Mouse (Mus musculus) Patski (cell line): ENCODE measurements around the gene Nub1. TPM values are rescaled to one million over a fixed set of nuclear protein-coding genes. Genes with fewer than 3 reads are reported as not detected.
"Not testable (repeated sequence)": the region's sequence is repeated elsewhere in the genome, so short reads cannot be mapped to it uniquely, and the experiment has no call there.

ENCODE experiments used
- ATAC-seq: fragments of 100-300 bp; one replicate; pipeline ENCODE4 v1.8.0; 2021
- CTCF ChIA-PET: fragments of 350-600 bp; sonication (Branson Sonifier 250); formaldehyde crosslinking; loops from one replicate; lab custom pipeline; 2022; ENCODE audit warnings: inconsistent platforms; lab: Charles Lee
- POLR2A ChIA-PET: fragments of 350-600 bp; sonication (Branson Sonifier 250); formaldehyde crosslinking; loops from one replicate; lab custom pipeline; 2022; ENCODE audit warnings: antibody characterized with exemption, inconsistent platforms; lab: Charles Lee
- DNase-seq: peaks from one replicate; pipeline ENCODE4 v3.0.0-alpha.2; 2011; ENCODE audit warnings: low read depth, low spot score
- H3K27me3 ChIP-seq: fragments of 371-371 bp; one replicate; pipeline ENCODE4 v1.5.1; 2021
- CTCF ChIP-seq: fragments of 100-300 bp; IDR thresholded peaks from one replicate; pipeline ENCODE4 v1.5.1; 2021
- in situ Hi-C: fragments of 300-500 bp; cut with MboI; formaldehyde crosslinking; loops from 3 replicates; pipeline ENCODE4 v1.11.1; 2018; ENCODE audit warnings: low pct_unique_long_range_greater_than_20kb, mixed read lengths
- polyA plus RNA-seq: library from polyadenylated mRNA; unstranded; gene quantifications from one replicate; pipeline ENCODE4 v1.2.3, GENCODE M21; 2021

Nub1 gene
- polyA plus RNA-seq, 1 experiment from 2014 or later: 85.2 TPM

- DNase-seq (no peak), ATAC-seq (no peak)
- ChIA-PET POLR2A (interaction anchor here (1.0 kb wide), 1 partner anchor 61 kb away, joined by 4 read pairs; no protein-coding TSS in a partner anchor), CTCF (interaction anchor here (0.8 to 1.2 kb wide), 3 partner anchors 11 to 33 kb away, joined by 3 read pairs; no protein-coding TSS in a partner anchor)
- no peak for TF ChIP-seq CTCF
- H3K27me3 ChIP-seq: peaks cover 5% of the 10 kb centered on the region
- in situ Hi-C loops: loop anchor here (10.0 kb wide), 1 partner anchor 138 kb away; no protein-coding TSS in a partner anchor
Observed at GRCm38 (mm10) chr5:24652780-24653179, 32.6 kb upstream of the Nub1 start.

GRCm38 (mm10) chr5:24654491-24654890 lies 30.8 kb upstream of the Nub1 start:
- H3K27me3 ChIP-seq: peaks cover 2% of the 10 kb centered on the region
- in situ Hi-C loops: loop anchor here (10.0 kb wide), 1 partner anchor 140 kb away; no protein-coding TSS in a partner anchor
- CTCF ChIA-PET: no interaction called here
- POLR2A ChIA-PET: no interaction called here
- TF ChIP-seq CTCF: no peak
- DNase-seq (no peak), ATAC-seq (no peak)

GRCm38 (mm10) chr5:24657113-24657512 lies 28.2 kb upstream of the Nub1 start:
- no peak for TF ChIP-seq CTCF
- no peak for ATAC-seq
- H3K27me3 ChIP-seq: no peaks in the 10 kb centered on the region
- in situ Hi-C loops: loop anchor here (10.0 kb wide), 1 partner anchor 142 kb away; no protein-coding TSS in a partner anchor
- no peak for DNase-seq
- CTCF ChIA-PET: no interaction called here
- POLR2A ChIA-PET: no interaction called here

- ChIA-PET CTCF (no interaction called here), POLR2A (no interaction called here)
- ATAC-seq (no peak), DNase-seq (no peak)
- no peaks in the 10 kb centered on the region for H3K27me3 ChIP-seq
- in situ Hi-C loops: loop anchor here (10.0 kb wide), 1 partner anchor 145 kb away; no protein-coding TSS in a partner anchor
- no peak for TF ChIP-seq CTCF
Observed at GRCm38 (mm10) chr5:24659708-24660423, 25.5 kb upstream of the Nub1 start.

GRCm38 (mm10) chr5:24661457-24661856 lies 23.9 kb upstream of the Nub1 start:
- no peak for TF ChIP-seq CTCF
- ATAC-seq (no peak), DNase-seq (no peak)

GRCm38 (mm10) chr5:24674238-24674637 lies 11.1 kb upstream of the Nub1 start:
- H3K27me3 ChIP-seq: peaks cover 4% of the 10 kb centered on the region
- ATAC-seq (peak; percentile 44), DNase-seq (no peak)
- in situ Hi-C loops: loop anchor here (5.0 kb wide), 2 partner anchors 108 to 333 kb away; no protein-coding TSS in a partner anchor
- POLR2A ChIA-PET: no interaction called here
- peak; percentile 85 for TF ChIP-seq CTCF
- CTCF ChIA-PET: interaction anchor here (1.2 to 1.6 kb wide), 2 partner anchors 106 to 336 kb away, joined by 3 to 5 read pairs; no protein-coding TSS in a partner anchor

More at GRCm38 (mm10) chr5:24661457-24661856, 23.9 kb upstream of the Nub1 start:
- in situ Hi-C loops: no loop called here
- POLR2A ChIA-PET: no interaction called here
- H3K27me3 ChIP-seq: no peaks in the 10 kb centered on the region
- CTCF ChIA-PET: no interaction called here

GRCm38 (mm10) chr5:24681436-24681835 lies 3.9 kb upstream of the Nub1 start:
- in situ Hi-C loops: loop anchor here (5.0 kb wide), 1 partner anchor 546 kb away; no protein-coding TSS in a partner anchor
- DNase-seq (no peak), ATAC-seq (no peak)
- no peak for TF ChIP-seq CTCF
- ChIA-PET POLR2A (interaction anchor here (1.3 kb wide), 1 partner anchor 547 kb away, joined by 4 read pairs; no protein-coding TSS in a partner anchor), CTCF (no interaction called here)
- no peaks in the 10 kb centered on the region for H3K27me3 ChIP-seq

- ChIA-PET CTCF (interaction anchor here (0.6 to 1.6 kb wide), 2 partner anchors 67 to 299 kb away, joined by 3 to 4 read pairs; no protein-coding TSS in a partner anchor), POLR2A (interaction anchor here (0.6 kb wide), 1 partner anchor 51 kb away, joined by 4 read pairs; no protein-coding TSS in a partner anchor)
- ATAC-seq: peak; percentile 0
- H3K27me3 ChIP-seq: no peaks in the 10 kb centered on the region
- in situ Hi-C loops: loop anchor here (5.0 kb wide), 1 partner anchor 543 kb away; no protein-coding TSS in a partner anchor
- no peak for DNase-seq
- TF ChIP-seq CTCF: no peak
Observed at GRCm38 (mm10) chr5:24684578-24685365, 560 bp upstream of the Nub1 start.

GRCm38 (mm10) chr5:24686176-24686575 lies 844 bp downstream of the Nub1 start:
- ATAC-seq (peak; percentile 20), DNase-seq (no peak)
- in situ Hi-C loops: no loop called here

GRCm38 (mm10) chr5:24686671-24687420 lies 1.5 kb downstream of the Nub1 start:
- POLR2A ChIA-PET: interaction anchor here (0.6 kb wide), 1 partner anchor 97 kb away, joined by 4 read pairs; no protein-coding TSS in a partner anchor
- in situ Hi-C loops, ATAC-seq, DNase-seq, H3K27me3 ChIP-seq: not testable (repeated sequence)
- CTCF ChIA-PET: interaction anchor here (0.8 to 1.6 kb wide), 4 partner anchors 63 to 323 kb away, joined by 3 to 5 read pairs (median 3); no protein-coding TSS in a partner anchor

More at GRCm38 (mm10) chr5:24686176-24686575, 844 bp downstream of the Nub1 start:
- ChIA-PET CTCF (interaction anchor here (1.3 to 1.6 kb wide), 3 partner anchors 63 to 324 kb away, joined by 3 to 5 read pairs (median 4); no protein-coding TSS in a partner anchor), POLR2A (interaction anchor here (0.6 to 0.9 kb wide), 3 partner anchors 9 to 321 kb away, joined by 3 read pairs; no protein-coding TSS in a partner anchor)
- no peaks in the 10 kb centered on the region for H3K27me3 ChIP-seq
- TF ChIP-seq CTCF: no peak
